Mouse (Mus musculus): ENCODE data around the gene Gatd1.

GRCm38 (mm10) chr7:141429310-141429709 lies 15.4 kb upstream of the Gatd1 start, which contains the start of gene Cend1:
- TF ChIP-seq MAFK (IDR thresholded peaks at IDR 0.05; ENCODE audit: borderline replicate concordance, low read depth, low read length) (no peak), CHD2 (IDR thresholded peaks at IDR 0.05; ENCODE audit: low read length) (no peak), GATA1 (IDR thresholded peaks at IDR 0.05; ENCODE audit: low read depth, low read length) (no peak), TCF12 (IDR thresholded peaks at IDR 0.05; ENCODE audit: low read depth, low read length) (no peak), HCFC1 (IDR thresholded peaks at IDR 0.05; ENCODE audit: low read depth, low read length) (no peak), CTCF (IDR thresholded peaks at IDR 0.05 in 2 of 3, conservative IDR thresholded peaks at IDR 0.05 in 1 of 3; ENCODE audit: control insufficient read depth in 1 of 3, insufficient read depth in 1 of 3, low read depth in 2 of 3, low read length in 3 of 3, poor library complexity in 1 of 3, severe bottlenecking in 1 of 3) (no peak), RCOR1 (IDR thresholded peaks at IDR 0.05; ENCODE audit: low read depth, low read length) (no peak), MXI1 (IDR thresholded peaks at IDR 0.05; ENCODE audit: low read depth, low read length) (no peak)
